Mouse (Mus musculus) heart, embryonic 11.5 days (tissue): Measurements from ENCODE around the gene Vmn1r188. TPM values are rescaled to one million over a fixed set of nuclear protein-coding genes. Genes with fewer than 3 reads are reported as not detected.
"Not testable (repeated sequence)": the region's sequence is repeated elsewhere in the genome, so short reads cannot be mapped to it uniquely, and the experiment has no call there.

Source experiments
- ATAC-seq: fragments of 200-750 bp; cut with Nextera tagmentation; replicated peaks from 2 replicates; pipeline ENCODE4 v1.8.0; 2017; ENCODE audit warnings: moderate library complexity; ENCODE audit not compliant: insufficient number of reproducible peaks, low FRiP score, low TSS enrichment
- H3K27ac ChIP-seq: fragments of 300-500 bp; sonication (generic); 2 replicates; pipeline ENCODE4 v1.5.1; 2014; ENCODE audit warnings: mild to moderate bottlenecking, low read depth, low read length
- H3K27me3 ChIP-seq: fragments of 300-500 bp; sonication (generic); 2 replicates; pipeline ENCODE4 v1.6.1; 2014; ENCODE audit warnings: mild to moderate bottlenecking, low read length, mixed read lengths; ENCODE audit not compliant: control insufficient read depth, insufficient read depth
- H3K36me3 ChIP-seq: fragments of 300-500 bp; sonication (generic); 2 replicates; pipeline ENCODE4 v1.6.1; 2014; ENCODE audit warnings: mild to moderate bottlenecking, low read length, moderate library complexity, mixed read lengths; ENCODE audit not compliant: control insufficient read depth, insufficient read depth
- H3K4me1 ChIP-seq: fragments of 300-500 bp; sonication (generic); 2 replicates; pipeline ENCODE4 v1.6.1; 2014; ENCODE audit warnings: low read length; ENCODE audit not compliant: control insufficient read depth, insufficient read depth
- H3K4me2 ChIP-seq: fragments of 300-500 bp; sonication (generic); 2 replicates; pipeline ENCODE4 v1.6.1; 2014; ENCODE audit warnings: mild to moderate bottlenecking, moderate library complexity
- H3K4me3 ChIP-seq: fragments of 300-500 bp; sonication (generic); 2 replicates; pipeline ENCODE4 v1.5.1; 2014; ENCODE audit warnings: low read depth, low read length
- H3K9ac ChIP-seq: fragments of 300-500 bp; sonication (generic); 2 replicates; pipeline ENCODE4 v1.6.1; 2014; ENCODE audit warnings: mild to moderate bottlenecking, low read depth, low read length, moderate library complexity
- H3K9me3 ChIP-seq: fragments of 300-500 bp; sonication (generic); replicated peaks from 2 replicates; pipeline ENCODE4 v1.6.1; 2016; ENCODE audit warnings: low read length; ENCODE audit not compliant: control insufficient read depth
- WGBS: fragments of 180-500 bp; shearing (Covaris S2); extraction: QIAGEN DNeasy Blood & Tissue Kit; methylation state at CpG from one replicate; pipeline ENCODE4 v1.1.7; 2014; ENCODE audit not compliant: insufficient replicate concordance; 5-methylcytosine and 5-hydroxymethylcytosine counted together
- polyA plus RNA-seq: library from polyadenylated mRNA; unstranded; fragments of >200 nt; fragmentation: Nextera tagmentation; extraction: Ambion mirVana; gene quantifications from 2 replicates; pipeline ENCODE4 v1.2.1, GENCODE M21; 2014

Gene Vmn1r188
- not detected in 2 replicates for polyA plus RNA-seq

- WGBS: 64% methylated on average over 1 of the region's 1 CpGs
- ATAC-seq, H3K4me3 ChIP-seq, H3K27me3 ChIP-seq, H3K4me2 ChIP-seq, H3K4me1 ChIP-seq, H3K27ac ChIP-seq, H3K9me3 ChIP-seq, H3K9ac ChIP-seq, H3K36me3 ChIP-seq: not testable (repeated sequence)
Measured at GRCm38 (mm10) chr13:22084140-22084539, at the start of gene Vmn1r188. Gene Vmn1r188, plus strand, starts transcription at chr13:22084440.

DNA sequence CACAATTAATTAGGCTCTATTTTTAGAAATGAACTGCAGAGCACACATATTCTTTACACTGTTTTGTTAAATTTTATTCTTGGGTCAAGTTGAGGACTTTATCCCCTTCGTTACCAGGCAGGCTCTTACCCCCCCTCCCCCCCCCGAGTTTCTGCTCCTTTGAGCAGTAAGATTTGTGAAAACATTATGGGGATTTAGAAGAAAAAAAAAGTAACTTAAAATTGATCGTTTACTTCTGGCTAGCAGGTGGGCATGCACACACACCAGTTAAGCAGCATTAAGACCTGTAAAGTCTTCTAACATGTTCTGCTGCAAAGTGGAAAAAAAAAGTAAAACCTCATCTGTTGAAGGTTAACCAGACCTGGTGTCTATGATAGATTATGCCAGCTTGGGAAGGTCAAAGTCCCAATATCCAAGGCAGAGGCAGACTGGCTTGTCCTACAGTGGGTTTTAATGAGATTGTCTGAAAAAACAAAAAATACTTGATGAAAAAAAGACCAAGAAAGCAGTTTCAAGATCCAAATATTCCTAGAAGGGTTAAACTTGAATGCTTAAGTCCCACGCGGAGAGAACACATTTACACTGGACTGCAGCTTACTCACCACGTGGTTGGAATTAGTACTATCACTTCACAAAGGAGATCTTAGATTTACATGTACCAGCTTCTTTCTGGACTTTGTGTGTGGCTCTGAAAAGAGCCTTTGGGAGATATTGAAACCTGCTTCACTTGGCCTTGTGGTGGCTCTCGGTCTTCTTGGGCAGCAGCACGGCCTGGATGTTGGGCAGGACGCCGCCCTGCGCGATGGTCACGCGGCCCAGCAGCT lies 49.6 kb upstream of the Vmn1r188 start:
- 3% methylated on average over 8 of the region's 14 CpGs for WGBS
- ATAC-seq: peak; percentile 27
- no peaks in the 10 kb centered on the region for H3K9me3 ChIP-seq

GRCm38 (mm10) chr13:22035267-22036148 lies 48.7 kb upstream of the Vmn1r188 start, which contains the start of the genes Hist1h2ah and Hist1h2bk:
Gene Hist1h2ah, minus strand, starts transcription at chr13:22035568.
Gene Hist1h2bk, plus strand, starts transcription at chr13:22035870.
- not testable (repeated sequence) for H3K4me1 ChIP-seq, H3K36me3 ChIP-seq, H3K9me3 ChIP-seq, H3K27me3 ChIP-seq
- Histone ChIP-seq H3K4me2 (peak within 1 kb of the TSS; percentile 70), H3K27ac (peak within 1 kb of the TSS; percentile 82), H3K4me3 (peak within 1 kb of the TSS; percentile 43), H3K9ac (peak within 1 kb of the TSS; percentile 83)
- ATAC-seq: peak; percentile 93
- WGBS: 0% methylated on average over 21 of the region's 69 CpGs

More for the DNA sequence above, 49.6 kb upstream of the Vmn1r188 start:
- Histone ChIP-seq H3K27ac (peak overlapping the region; percentile 82), H3K27me3 (no peaks in the 10 kb centered on the region), H3K9ac (peak overlapping the region; percentile 83), H3K4me2 (peak overlapping the region; percentile 70), H3K4me1 (peaks cover 2% of the 10 kb centered on the region; the same call in 1 of the 2 replicates), H3K4me3 (peak overlapping the region; percentile 43), H3K36me3 (no peaks in the 10 kb centered on the region)

DNA sequence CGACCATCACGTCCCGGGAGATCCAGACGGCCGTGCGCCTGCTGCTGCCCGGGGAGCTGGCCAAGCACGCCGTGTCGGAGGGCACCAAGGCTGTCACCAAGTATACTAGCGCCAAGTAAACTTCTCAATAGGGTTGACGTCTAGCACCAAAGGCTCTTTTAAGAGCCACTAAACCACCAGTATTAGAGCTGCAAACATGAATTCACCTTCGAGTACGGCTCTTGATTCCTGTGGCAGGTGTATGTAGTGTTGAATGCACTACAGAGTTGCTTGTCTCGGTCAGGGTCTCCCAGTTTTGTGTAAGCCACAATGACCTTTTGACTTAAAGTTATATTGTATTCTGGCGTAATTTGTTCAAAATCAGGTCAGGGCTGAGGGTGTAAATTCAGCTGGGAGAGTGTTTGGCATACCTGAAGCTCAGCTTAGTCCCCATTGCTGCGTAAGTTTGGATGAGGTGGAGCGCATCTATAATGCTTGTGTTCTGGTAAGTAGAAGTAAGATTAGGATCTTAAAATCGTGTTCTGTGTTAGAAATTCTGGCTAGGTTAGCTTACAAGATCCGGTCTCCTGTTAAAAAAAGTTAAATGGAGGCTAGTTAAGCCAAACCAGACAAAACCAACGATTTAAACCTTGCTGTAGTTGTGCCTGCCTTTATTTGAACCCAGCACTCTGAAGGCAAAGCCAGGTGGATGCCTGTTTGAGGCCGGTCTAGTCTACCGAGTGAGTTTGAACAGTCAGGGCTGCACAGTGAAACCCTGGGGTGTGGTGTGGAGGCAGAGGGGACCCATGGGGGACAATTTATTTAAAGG lies 47.9 kb upstream of the Vmn1r188 start:
- Histone ChIP-seq H3K9ac (peak overlapping the region; percentile 54), H3K9me3 (no peaks in the 10 kb centered on the region), H3K36me3 (no peaks in the 10 kb centered on the region), H3K4me2 (peak overlapping the region; percentile 65), H3K4me1 (peaks cover 12% of the 10 kb centered on the region), H3K4me3 (peak overlapping the region; percentile 43), H3K27ac (peak overlapping the region; percentile 82), H3K27me3 (no peaks in the 10 kb centered on the region)
- ATAC-seq: peak; percentile 3; the same call in 1 of the 2 replicates
- 4% methylated on average over 18 of the region's 23 CpGs for WGBS

DNA sequence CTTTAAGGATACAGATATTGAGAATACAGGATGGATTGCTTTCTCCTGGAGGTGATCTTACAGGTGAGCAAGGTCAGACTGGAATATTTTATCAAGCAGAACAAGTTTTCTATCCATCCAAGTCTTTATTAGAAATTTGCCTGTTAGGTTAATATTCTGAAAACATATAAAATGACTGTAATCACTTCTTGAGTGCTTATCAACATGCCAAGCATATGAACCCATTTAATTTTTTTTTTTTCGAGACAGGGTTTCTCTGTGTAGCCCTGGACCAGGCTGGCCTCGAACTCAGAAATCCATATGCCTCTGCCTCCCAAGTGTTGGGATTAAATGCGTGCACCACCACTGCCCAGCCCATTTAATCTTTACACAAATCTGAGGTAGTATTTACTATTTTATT lies 47.3 kb upstream of the Vmn1r188 start:
- Histone ChIP-seq H3K9me3 (no peaks in the 10 kb centered on the region), H3K27me3 (no peaks in the 10 kb centered on the region), H3K4me2 (peak overlapping the region; percentile 65), H3K27ac (peak overlapping the region; percentile 82; the same call in 1 of the 2 replicates), H3K4me1 (peaks cover 14% of the 10 kb centered on the region), H3K36me3 (no peaks in the 10 kb centered on the region), H3K9ac (no peak overlapping the region; the same call in 1 of the 2 replicates), H3K4me3 (peak overlapping the region; percentile 43)
- 68% methylated on average over 3 of the region's 3 CpGs for WGBS
- ATAC-seq: no peak

DNA sequence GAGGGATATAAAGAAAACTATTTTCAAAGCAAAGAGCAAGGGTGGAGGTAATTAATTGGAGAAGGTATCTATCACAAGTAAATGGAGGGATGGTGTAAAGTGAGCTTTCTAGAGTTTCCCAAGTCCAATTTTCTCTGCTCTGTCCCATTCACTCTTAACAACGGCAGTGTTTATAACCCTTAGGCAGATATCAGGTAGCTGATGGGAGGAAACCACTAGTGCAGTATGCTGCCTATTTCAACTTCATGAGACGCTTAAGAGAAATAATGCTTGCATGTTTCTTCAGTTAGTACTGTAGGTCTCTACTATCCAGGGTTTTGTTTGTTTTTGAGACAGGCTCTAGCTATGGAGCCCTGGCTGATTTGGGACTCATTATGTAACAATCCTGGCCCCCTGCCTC lies 46.8 kb upstream of the Vmn1r188 start:
- no peak for ATAC-seq
- Histone ChIP-seq H3K27me3 (no peaks in the 10 kb centered on the region), H3K27ac (no peak overlapping the region), H3K36me3 (no peaks in the 10 kb centered on the region), H3K4me1 (peaks cover 15% of the 10 kb centered on the region), H3K9ac (no peak overlapping the region), H3K4me3 (no peak overlapping the region; the same call in 1 of the 2 replicates), H3K9me3 (no peaks in the 10 kb centered on the region), H3K4me2 (no peak overlapping the region)
- 68% methylated on average over 2 of the region's 2 CpGs for WGBS

DNA sequence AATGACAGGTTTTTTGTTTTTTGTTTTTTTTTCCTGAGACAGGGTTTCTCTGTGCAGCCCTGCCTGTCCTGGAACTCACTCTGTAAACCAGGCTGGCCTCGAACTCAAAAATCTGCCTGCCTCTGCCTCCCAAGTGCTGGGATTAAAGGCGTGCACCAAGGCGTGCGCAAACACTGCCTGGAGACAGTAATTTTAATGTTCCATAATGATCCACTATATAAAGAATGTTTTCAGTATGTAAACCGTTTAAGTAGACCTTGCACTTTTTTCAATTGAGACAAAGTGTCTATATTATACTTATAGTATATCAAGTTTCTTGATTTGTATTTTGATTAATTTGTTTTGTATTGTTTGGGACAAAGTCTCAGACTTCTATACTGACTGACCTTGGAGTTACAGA lies 44.9 kb upstream of the Vmn1r188 start:
- 0 out of 2 replicates have a peak overlapping the region, but pooled peaks have one; percentile 39 for H3K4me3 ChIP-seq
- no peaks in the 10 kb centered on the region for H3K36me3 ChIP-seq
- H3K27ac ChIP-seq: no peak overlapping the region
- H3K27me3 ChIP-seq: no peaks in the 10 kb centered on the region
- ATAC-seq: no peak
- H3K9ac ChIP-seq: no peak overlapping the region
- H3K9me3 ChIP-seq: no peaks in the 10 kb centered on the region
- H3K4me2 ChIP-seq: peak overlapping the region; percentile 76
- 63% methylated on average over 5 of the region's 5 CpGs for WGBS
- peaks cover 15% of the 10 kb centered on the region for H3K4me1 ChIP-seq
